Mouse (Mus musculus) cerebellum, adult 11 months (tissue): ENCODE data around the gene Ankrd28.
"Not testable (repeated sequence)": the region's sequence is repeated elsewhere in the genome, so short reads cannot be mapped to it uniquely, and the experiment has no call there.

ENCODE experiments used
- DNase-seq: peaks from one replicate; pipeline ENCODE4 v3.0.0; 2022

The Ankrd28 gene

GRCm38 (mm10) chr14:31830571-31831369 is at the start of gene Ankrd28:
Gene Ankrd28 (minus strand): TSS chr14:31830651.
- DNase-seq, result peak; percentile 93

GRCm38 (mm10) chr14:31879456-31879855 is 49.0 kb upstream of the Ankrd28 start:
- DNase-seq, result no peak

GRCm38 (mm10) chr14:31872130-31872529 is 41.7 kb upstream of the Ankrd28 start:
- no peak for DNase-seq

GRCm38 (mm10) chr14:31870436-31870835 is 40.0 kb upstream of the Ankrd28 start:
- DNase-seq, result no peak

GRCm38 (mm10) chr14:31868591-31868990 is 38.1 kb upstream of the Ankrd28 start:
- no peak for DNase-seq

GRCm38 (mm10) chr14:31866366-31866765 is 35.9 kb upstream of the Ankrd28 start:
- DNase-seq, result not testable (repeated sequence)

DNA sequence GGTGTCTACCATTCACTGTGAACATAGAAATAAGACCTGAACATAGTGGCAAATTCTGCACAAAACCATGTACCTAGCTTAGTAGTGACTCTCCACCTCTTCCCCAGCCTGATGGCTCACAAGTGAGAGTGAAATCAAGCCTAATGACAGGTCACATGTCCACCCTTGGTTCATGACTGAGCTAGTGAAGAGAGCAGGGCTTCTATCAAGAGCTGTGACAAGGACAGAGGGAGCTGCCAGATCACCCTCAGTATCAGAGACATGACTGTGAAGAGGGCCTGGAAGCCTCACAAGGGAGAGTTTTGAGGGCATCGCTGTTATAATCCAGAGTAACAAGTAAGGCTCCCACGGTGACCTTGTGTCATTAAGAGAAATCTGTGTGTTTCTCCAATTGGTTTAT is 28.2 kb upstream of the Ankrd28 start:
- DNase-seq, result no peak

DNA sequence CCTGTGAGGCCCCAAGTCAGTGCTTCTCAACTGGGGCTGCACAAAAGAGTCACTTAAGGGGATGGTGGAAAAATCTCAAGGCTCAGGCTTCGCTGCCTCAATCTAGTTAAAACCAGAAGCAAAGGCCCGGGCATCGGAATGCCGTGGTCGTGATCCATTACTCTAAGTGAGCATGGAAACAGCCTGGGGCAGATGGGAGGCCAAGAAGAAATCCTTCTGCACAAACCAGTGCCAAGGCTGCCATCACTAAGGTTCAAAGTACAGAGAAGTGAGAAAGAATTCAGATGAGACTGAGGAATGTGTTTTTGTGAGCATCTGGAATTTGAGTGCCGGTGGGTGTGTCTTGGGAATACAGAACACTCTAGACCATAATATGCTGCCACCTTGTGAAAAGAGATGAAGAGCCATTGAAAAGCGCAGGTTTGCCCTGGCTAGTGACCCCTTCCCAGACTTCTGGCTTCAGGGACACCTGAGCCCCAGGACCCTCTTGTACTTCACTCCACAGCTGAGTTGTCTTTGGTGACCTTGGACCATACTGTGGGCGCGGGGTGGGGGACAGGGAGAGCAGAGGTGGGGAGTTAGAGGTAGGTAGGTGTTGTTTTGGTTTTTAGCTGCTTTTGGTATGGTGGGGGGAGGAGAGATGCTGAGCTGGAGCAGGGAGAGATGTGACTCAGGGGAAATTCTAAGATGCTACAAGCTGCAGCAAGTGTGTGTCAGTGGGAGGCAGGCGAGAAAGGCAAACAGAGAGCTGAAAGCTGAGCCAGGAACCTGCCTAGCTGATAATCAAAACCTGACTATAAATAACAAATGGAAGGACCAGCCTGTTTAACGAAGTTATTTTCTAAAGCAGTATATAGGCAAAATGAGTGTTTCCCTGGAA is 26.9 kb upstream of the Ankrd28 start:
- no peak for DNase-seq

GRCm38 (mm10) chr14:31856007-31856406 is 25.6 kb upstream of the Ankrd28 start:
- no peak for DNase-seq

GRCm38 (mm10) chr14:31854667-31855066 is 24.2 kb upstream of the Ankrd28 start:
- DNase-seq, result no peak

GRCm38 (mm10) chr14:31843571-31843970 is 13.1 kb upstream of the Ankrd28 start:
- no peak for DNase-seq

DNA sequence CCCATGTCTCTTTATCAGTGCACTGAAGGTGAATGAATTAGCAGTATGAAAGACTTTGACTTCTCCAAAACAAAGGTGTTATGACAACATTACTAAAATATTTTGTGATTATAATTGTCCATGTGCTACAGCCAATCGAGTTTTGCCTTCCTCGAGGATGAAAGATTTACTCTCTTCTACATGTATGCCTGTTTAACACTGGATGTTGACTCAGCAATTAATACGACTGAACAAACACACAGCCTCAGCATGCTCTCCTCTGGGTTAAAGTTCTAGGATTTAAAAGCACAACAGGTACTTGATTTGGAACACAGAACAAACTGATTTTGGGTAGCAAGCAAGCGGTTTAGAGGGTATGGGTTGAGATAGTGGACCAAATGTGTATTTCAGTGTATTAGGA is 1.6 kb upstream of the Ankrd28 start:
- no peak for DNase-seq

DNA sequence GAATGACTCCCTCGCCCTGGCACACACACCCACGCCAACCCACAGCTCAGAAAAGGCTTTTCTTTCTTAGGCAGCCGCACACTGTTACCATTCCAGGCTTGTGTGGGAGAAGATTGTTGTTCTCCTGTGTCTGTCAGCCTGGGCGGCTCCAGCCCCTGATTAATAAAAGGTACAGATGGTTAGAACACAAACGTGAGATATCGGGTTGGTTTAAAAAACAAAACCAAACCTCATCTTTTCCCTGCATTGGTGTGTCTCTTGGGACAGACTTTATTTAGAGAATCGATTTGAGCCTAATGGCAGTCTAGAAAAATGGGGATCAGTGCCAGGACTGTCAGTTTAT is 890 bp upstream of the Ankrd28 start:
- peak; percentile 17 for DNase-seq

GRCm38 (mm10) chr14:31829761-31830562 is 489 bp downstream of the Ankrd28 start:
- DNase-seq, result peak; percentile 60

- no peak for DNase-seq
These were observed 3.2 kb downstream of the Ankrd28 start for GRCm38 (mm10) chr14:31827221-31827620.

DNA sequence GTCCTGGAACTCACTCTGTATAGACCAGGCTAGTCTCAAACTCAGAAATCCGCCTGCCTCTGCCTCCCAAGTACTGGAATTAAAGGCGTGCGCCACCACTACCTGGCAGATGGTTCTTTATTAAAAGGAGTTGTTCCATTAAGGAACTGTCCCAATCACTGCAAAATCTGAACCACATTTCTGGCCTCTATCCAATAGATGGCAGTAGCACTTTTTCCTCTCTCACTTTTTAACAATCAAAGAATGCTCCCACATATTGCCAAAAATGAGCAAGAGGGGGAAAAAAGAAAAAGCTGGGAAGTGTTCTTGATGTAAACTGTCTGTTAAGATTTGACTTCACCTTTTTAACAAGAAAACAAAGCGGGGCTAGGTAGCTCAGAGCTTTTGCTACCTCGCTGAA is 20.5 kb downstream of the Ankrd28 start:
- DNase-seq, result no peak

GRCm38 (mm10) chr14:31803791-31804190 is 26.7 kb downstream of the Ankrd28 start:
- no peak for DNase-seq

DNA sequence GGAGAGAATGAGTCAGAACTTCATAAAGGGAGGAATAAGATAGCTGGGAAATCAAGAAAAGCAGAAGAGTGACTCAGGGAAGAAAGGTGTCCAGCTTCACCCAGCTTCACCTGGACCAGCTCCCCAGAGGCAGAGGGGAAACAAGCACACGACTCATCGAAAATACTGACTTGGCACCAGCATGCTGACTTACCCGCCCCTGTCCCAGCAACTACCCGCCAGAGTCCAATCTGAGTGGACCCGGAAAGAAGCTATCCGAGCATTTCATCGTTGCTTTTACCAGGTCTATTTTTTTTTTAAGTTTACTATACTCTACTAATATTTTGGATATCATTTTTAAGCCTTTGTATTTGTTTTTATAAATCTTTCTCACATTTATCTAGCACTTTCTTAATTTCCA is 29.5 kb downstream of the Ankrd28 start:
- no peak for DNase-seq

GRCm38 (mm10) chr14:31800446-31800845 is 30.0 kb downstream of the Ankrd28 start:
- DNase-seq, result no peak

DNA sequence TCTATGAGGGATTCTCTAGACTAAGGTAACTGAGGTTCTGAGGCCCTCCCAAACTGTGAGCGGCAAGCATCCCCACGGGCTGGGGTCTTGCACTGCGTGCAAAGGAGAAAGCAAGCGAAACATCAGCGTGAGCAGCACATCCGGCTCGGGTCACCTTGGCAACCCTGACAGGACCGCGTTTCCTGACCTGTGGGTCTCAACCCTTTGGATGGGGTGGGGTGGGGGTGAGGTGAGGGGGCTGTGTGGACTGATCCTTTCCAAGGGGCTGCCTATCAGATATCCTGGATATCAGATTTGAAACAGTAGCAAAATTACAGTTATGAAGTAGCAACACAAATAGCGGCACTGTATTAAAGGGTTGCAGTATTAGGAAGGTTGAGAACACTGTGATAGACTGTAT is 31.5 kb downstream of the Ankrd28 start:
- DNase-seq, result no peak

DNA sequence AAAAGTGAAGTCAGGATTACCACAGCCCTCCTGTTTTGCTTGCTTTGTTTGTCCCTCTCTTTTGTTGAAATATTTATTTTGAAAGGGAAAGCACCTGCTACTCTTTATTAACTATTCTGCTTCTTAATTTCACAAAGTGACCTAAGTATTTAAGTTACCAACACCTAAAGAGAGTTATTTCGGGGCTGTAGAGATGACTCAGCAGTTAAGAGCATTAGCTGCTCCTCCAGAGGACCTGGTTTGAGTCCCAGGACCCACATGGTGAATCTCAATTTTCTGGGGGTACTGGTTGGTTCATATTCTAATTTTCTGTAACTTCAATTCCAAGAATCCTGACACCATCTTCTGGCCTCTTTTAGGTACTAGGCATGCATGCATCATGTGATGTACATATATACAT is 34.9 kb downstream of the Ankrd28 start:
- no peak for DNase-seq

DNA sequence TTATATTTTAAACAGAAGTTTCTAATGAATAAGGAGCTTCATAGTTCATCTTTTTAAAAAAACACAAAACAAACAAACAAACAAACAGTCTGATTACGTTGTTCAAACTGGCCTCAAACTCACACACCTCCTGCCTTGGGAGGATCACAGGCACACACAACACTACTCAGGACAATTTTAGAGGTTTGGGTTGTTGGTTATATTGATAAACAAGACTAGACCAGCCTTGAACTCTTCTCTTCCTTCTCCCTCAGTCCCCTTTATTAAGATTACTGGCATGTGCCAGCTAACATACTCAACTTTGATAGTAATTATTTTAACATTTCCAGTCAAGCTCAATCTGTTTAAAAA is 35.7 kb downstream of the Ankrd28 start:
- DNase-seq, result no peak
